12 mouse cellular contexts compared by ENCODE assay signal in genomic region chr9:43262390-43262789, GRCm38 (mm10). TPM values are rescaled to one million over a fixed set of nuclear protein-coding genes. Genes with fewer than 3 reads are reported as not detected.
A peak's percentile ranks its signal among the peaks of the same experiment; 100 is the strongest.
DNase-seq lines count a peak whose midpoint lies in the region; ATAC-seq and TF ChIP-seq lines count a peak whose summit lies in the region.
"Had no signal": no experiment of that assay in that cellular context is flagged by ENCODE, and none has a peak within 500 bp of the region (broad histone marks: within the 10 kb centered on the region; RNA-seq: fewer than 3 reads in every experiment).

No protein-coding gene starts in this region.

- no peak overlapping the region for H3K4me3 ChIP-seq in kidney, adult 2 months (ENCODE audit: insufficient read depth, low read depth, low read length)
- H3K4me3 ChIP-seq in embryonic facial prominence, embryonic 11.5 days (ENCODE audit: low read depth, low read length): no peak overlapping the region
- H3K4me3 ChIP-seq in kidney, embryonic 15.5 days (replicated peaks): no peak overlapping the region
- H3K4me3 ChIP-seq in liver, postnatal 0 days (ENCODE audit: low read depth, low read length): no peak overlapping the region
- H3K4me3 ChIP-seq in midbrain, embryonic 13.5 days (replicated peaks): no peak overlapping the region

- H3K9me3 ChIP-seq in embryonic facial prominence, embryonic 11.5 days (replicated peaks; ENCODE audit: control insufficient read depth, low read length): no peaks in the 10 kb centered on the region
- no peaks in the 10 kb centered on the region for H3K9me3 ChIP-seq in kidney, embryonic 15.5 days (replicated peaks)
- H3K9me3 ChIP-seq in liver, postnatal 0 days (ENCODE audit: low read length): no peaks in the 10 kb centered on the region
- no peaks in the 10 kb centered on the region for H3K9me3 ChIP-seq in midbrain, embryonic 13.5 days

- H3K9ac ChIP-seq in embryonic facial prominence, embryonic 11.5 days (replicated peaks; ENCODE audit: low read length): no peak overlapping the region; the same call in 1 of the 2 replicates
- no peak overlapping the region for H3K9ac ChIP-seq in kidney, embryonic 15.5 days
- H3K9ac ChIP-seq in liver, postnatal 0 days (replicated peaks): no peak overlapping the region
- H3K9ac ChIP-seq in midbrain, embryonic 13.5 days (replicated peaks): no peak overlapping the region

- H3K4me2 ChIP-seq in embryonic facial prominence, embryonic 11.5 days (ENCODE audit: low read depth, low read length): no peak overlapping the region
- H3K4me2 ChIP-seq in kidney, embryonic 15.5 days: no peak overlapping the region
- no peak overlapping the region for H3K4me2 ChIP-seq in liver, postnatal 0 days (ENCODE audit: low read depth, low read length)
- H3K4me2 ChIP-seq in midbrain, embryonic 13.5 days (replicated peaks): no peak overlapping the region
- H3K4me2 ChIP-seq: midbrain, embryonic 11.5 days had no signal

- TF ChIP-seq CTCF in kidney, adult 2 months (conservative IDR thresholded peaks at IDR 0.05; ENCODE audit: insufficient read depth, insufficient read length, low read depth, low read length): no peak
- no peak for TF ChIP-seq CTCF in liver, postnatal 0 days (IDR thresholded peaks at IDR 0.05; ENCODE audit: low read depth)

- TF ChIP-seq EP300 in liver, postnatal 0 days (IDR thresholded peaks at IDR 0.05; ENCODE audit: low read depth): no peak

- H3K36me3 ChIP-seq in kidney, adult 2 months (ENCODE audit: control insufficient read depth, insufficient read depth, low read length): no peaks in the 10 kb centered on the region
- no peaks in the 10 kb centered on the region for H3K36me3 ChIP-seq in embryonic facial prominence, embryonic 11.5 days (replicated peaks; ENCODE audit: control insufficient read depth, insufficient read depth, low read depth, low read length)
- no peaks in the 10 kb centered on the region for H3K36me3 ChIP-seq in kidney, embryonic 15.5 days
- H3K36me3 ChIP-seq in liver, postnatal 0 days (replicated peaks; ENCODE audit: insufficient read depth, low read length): no peaks in the 10 kb centered on the region
- no peaks in the 10 kb centered on the region for H3K36me3 ChIP-seq in midbrain, embryonic 13.5 days

- peak overlapping the region; percentile 94 for H3K27ac ChIP-seq in kidney, adult 2 months (ENCODE audit: insufficient read depth, low read depth, low read length)
- peak overlapping the region; percentile 84 for H3K27ac ChIP-seq in embryonic facial prominence, embryonic 11.5 days (replicated peaks; ENCODE audit: low read depth, low read length)
- peak overlapping the region; percentile 92 for H3K27ac ChIP-seq in kidney, embryonic 15.5 days
- H3K27ac ChIP-seq in liver, postnatal 0 days (ENCODE audit: low read depth): peak overlapping the region; percentile 96
- H3K27ac ChIP-seq in midbrain, embryonic 13.5 days: no peak overlapping the region

- peaks cover 31% of the 10 kb centered on the region for H3K4me1 ChIP-seq in kidney, adult 2 months (ENCODE audit: control insufficient read depth, insufficient read depth, low read length)
- H3K4me1 ChIP-seq in embryonic facial prominence, embryonic 11.5 days (ENCODE audit: control insufficient read depth, insufficient read depth, low read length): peaks cover 7% of the 10 kb centered on the region
- peaks cover 47% of the 10 kb centered on the region for H3K4me1 ChIP-seq in kidney, embryonic 15.5 days
- H3K4me1 ChIP-seq in liver, postnatal 0 days (ENCODE audit: insufficient read depth): peaks cover 15% of the 10 kb centered on the region
- H3K4me1 ChIP-seq in midbrain, embryonic 13.5 days (replicated peaks): peaks cover 5% of the 10 kb centered on the region; the same call in 1 of the 2 replicates

- TF ChIP-seq POLR2A in kidney, adult 2 months (IDR thresholded peaks at IDR 0.05; ENCODE audit: low read depth, low read length): no peak

- 58% methylated on average over 4 of the region's 4 CpGs for WGBS in kidney, adult 2 months
- WGBS in embryonic facial prominence, embryonic 11.5 days: 42% methylated on average over 4 of the region's 4 CpGs
- 38% methylated on average over 4 of the region's 4 CpGs for WGBS in kidney, embryonic 15.5 days
- 73% methylated on average over 4 of the region's 4 CpGs for WGBS in liver, postnatal 0 days (ENCODE audit: insufficient replicate concordance)
- whole genome bisulfite sequencing in midbrain, embryonic 13.5 days: 70% methylated on average over 4 of the region's 4 CpGs

- no peaks in the 10 kb centered on the region for H3K27me3 ChIP-seq in kidney, adult 2 months (replicated peaks; ENCODE audit: control insufficient read depth, insufficient read depth, low read length)
- no peaks in the 10 kb centered on the region for H3K27me3 ChIP-seq in embryonic facial prominence, embryonic 11.5 days (ENCODE audit: control insufficient read depth, insufficient read depth, low read length)
- no peaks in the 10 kb centered on the region for H3K27me3 ChIP-seq in kidney, embryonic 15.5 days
- H3K27me3 ChIP-seq in liver, postnatal 0 days (ENCODE audit: insufficient read depth, low read length): no peaks in the 10 kb centered on the region
- peaks cover 15% of the 10 kb centered on the region for H3K27me3 ChIP-seq in midbrain, embryonic 13.5 days

- DNase-seq in kidney, adult 2 months: peak; percentile 41
- no peak for DNase-seq in kidney, adult 9 months
- no peak for DNase-seq in embryonic facial prominence, embryonic 11.5 days (ENCODE audit: low spot score)
- no peak for DNase-seq in liver, postnatal 0 days
- no peak for DNase-seq in natural killer cell, adult 2 months (ENCODE audit: low spot score in 2 of 2)
- DNase-seq in adrenal gland, postnatal 25 days: no peak
- DNase-seq: adrenal gland, postnatal 14 days; cerebellum, postnatal 25 days had no signal

- ATAC-seq in embryonic facial prominence, embryonic 11.5 days (replicated peaks; ENCODE audit: insufficient number of reproducible peaks, low FRiP score, low TSS enrichment, low read depth): no peak
- ATAC-seq in kidney, embryonic 15.5 days (replicated peaks; ENCODE audit: low FRiP score): peak; percentile 17; the same call in 1 of the 2 replicates
- ATAC-seq in liver, postnatal 0 days: no peak
- ATAC-seq in midbrain, embryonic 13.5 days: no peak

RNA-seq across cellular contexts. Expression of gene Oaf, which starts 22.7 kb away (rescaled TPM):
- 60.8 and 61.1 TPM in 2 replicates for polyA plus RNA-seq in kidney, adult 2 months (2012; rRNA removed)
- polyA plus RNA-seq in embryonic facial prominence, embryonic 11.5 days (2014; fragmentation: Nextera tagmentation; extraction: Ambion mirVana): 73.3 and 73.5 TPM in 2 replicates
- polyA plus RNA-seq in kidney, embryonic 15.5 days (2015; fragmentation: Nextera tagmentation; extraction: Ambion mirVana): 53.9 and 59.5 TPM in 2 replicates
- 59.3 and 70.0 TPM in 2 replicates for polyA plus RNA-seq in liver, postnatal 0 days (2015; fragmentation: Nextera tagmentation; extraction: Ambion mirVana)
- 5.6 and 7.1 TPM in 2 replicates for polyA plus RNA-seq in midbrain, embryonic 13.5 days (2015; fragmentation: Nextera tagmentation; extraction: Ambion mirVana)
- 7.7 and 16.8 TPM in 2 replicates for total RNA-seq in adrenal gland, postnatal 25 days (2021)

RNA-seq across cellular contexts. Expression of gene Trim29, which starts 48.3 kb away (rescaled TPM):
- polyA plus RNA-seq in kidney, adult 2 months (2012; rRNA removed): 0.74 and 1.4 TPM in 2 replicates
- 4.9 and 6.1 TPM in 2 replicates for polyA plus RNA-seq in embryonic facial prominence, embryonic 11.5 days (2014; fragmentation: Nextera tagmentation; extraction: Ambion mirVana)
- 1.3 and 1.4 TPM in 2 replicates for polyA plus RNA-seq in kidney, embryonic 15.5 days (2015; fragmentation: Nextera tagmentation; extraction: Ambion mirVana)
- 0.04 TPM in 1 of 2 replicates, not detected in the other for polyA plus RNA-seq in liver, postnatal 0 days (2015; fragmentation: Nextera tagmentation; extraction: Ambion mirVana)
- 0.11 TPM in 1 of 2 replicates, not detected in the other for polyA plus RNA-seq in midbrain, embryonic 13.5 days (2015; fragmentation: Nextera tagmentation; extraction: Ambion mirVana)
- 0.33 TPM in 1 of 2 replicates, not detected in the other for total RNA-seq in adrenal gland, postnatal 25 days (2021)
- total RNA-seq: MEL had no signal

RNA-seq across cellular contexts. Expression of gene Pou2f3, which starts 52.2 kb away (rescaled TPM):
- polyA plus RNA-seq in kidney, adult 2 months (2012; rRNA removed): 0.14 and 0.22 TPM in 2 replicates
- polyA plus RNA-seq in embryonic facial prominence, embryonic 11.5 days (2014; fragmentation: Nextera tagmentation; extraction: Ambion mirVana): 0.11 TPM in 1 of 2 replicates, not detected in the other
- 0.17 TPM in 1 of 2 replicates, not detected in the other for polyA plus RNA-seq in kidney, embryonic 15.5 days (2015; fragmentation: Nextera tagmentation; extraction: Ambion mirVana)
- 0.05 TPM in 1 of 2 replicates, not detected in the other for polyA plus RNA-seq in liver, postnatal 0 days (2015; fragmentation: Nextera tagmentation; extraction: Ambion mirVana)
- 0.08 TPM in 1 of 2 replicates, not detected in the other for polyA plus RNA-seq in midbrain, embryonic 13.5 days (2015; fragmentation: Nextera tagmentation; extraction: Ambion mirVana)
- not detected in 2 replicates for total RNA-seq in adrenal gland, postnatal 25 days (2021)
- total RNA-seq: adrenal gland, postnatal 14 days; MEL had no signal
- polyA plus RNA-seq: midbrain, embryonic 11.5 days had no signal
